Mouse (Mus musculus): ENCODE measurements around the gene 1700013F07Rik.

GRCm38 (mm10) chr3:108508745-108509474 lies 25.0 kb upstream of the 1700013F07Rik start:
- TF ChIP-seq CTCF (IDR thresholded peaks at IDR 0.05; ENCODE audit: control insufficient read depth, insufficient read depth, insufficient read length) (no peak), MYOD1 (IDR thresholded peaks at IDR 0.05; ENCODE audit: control insufficient read depth, insufficient read length, low read depth) (no peak)
